Mouse (Mus musculus) C2C12 (cell line): ENCODE data around the gene Ptov1. TPM values are rescaled to one million over a fixed set of nuclear protein-coding genes. Genes with fewer than 3 reads are reported as not detected.

ENCODE experiments used
- H3K27me3 ChIP-seq: one replicate; pipeline ENCODE4 v1.6.1; 2011; ENCODE audit not compliant: control insufficient read depth, insufficient read depth, insufficient read length
- H3K36me3 ChIP-seq: one replicate; pipeline ENCODE4 v1.6.1; 2011; ENCODE audit not compliant: control insufficient read depth, insufficient read depth
- H3K4me3 ChIP-seq: one replicate; pipeline ENCODE4 v1.5.1; 2011; ENCODE audit warnings: mild to moderate bottlenecking, control low read depth; ENCODE audit not compliant: poor library complexity, insufficient read depth, severe bottlenecking
- H3K79me2 ChIP-seq: one replicate; pipeline ENCODE4 v1.6.1; 2011; ENCODE audit not compliant: control insufficient read depth, insufficient read depth
- H3K79me3 ChIP-seq: one replicate; pipeline ENCODE4 v1.6.1; 2011; ENCODE audit warnings: low read depth, control low read depth
- H3ac ChIP-seq: one replicate; pipeline ENCODE3; 2011; ENCODE audit warnings: low read depth; ENCODE audit not compliant: control insufficient read depth, insufficient read length
- CEBPB ChIP-seq: IDR thresholded peaks from one replicate; pipeline ENCODE4 v1.6.1; 2011; ENCODE audit warnings: low read depth, mild to moderate bottlenecking, control low read depth, moderate library complexity
- CTCF ChIP-seq: IDR thresholded peaks from one replicate; pipeline ENCODE4 v1.5.1; 2011; ENCODE audit not compliant: control insufficient read depth, insufficient read depth, insufficient read length
- FOSL1 ChIP-seq: IDR thresholded peaks from one replicate; pipeline ENCODE4 v1.8.0; 2011; ENCODE audit warnings: mild to moderate bottlenecking, low read length; ENCODE audit not compliant: poor library complexity, insufficient read depth, severe bottlenecking
- MAX ChIP-seq: IDR thresholded peaks from one replicate; pipeline ENCODE4 v1.6.1; 2011; ENCODE audit warnings: mild to moderate bottlenecking, control low read depth
- MYOD1 ChIP-seq: IDR thresholded peaks from one replicate; pipeline ENCODE4 v1.6.1; 2011; ENCODE audit warnings: low read depth; ENCODE audit not compliant: control insufficient read depth, insufficient read length
- MYOG ChIP-seq: IDR thresholded peaks from one replicate; pipeline ENCODE4 v1.6.1; 2011; ENCODE audit not compliant: control insufficient read depth, insufficient read length; ENCODE audit errors: extremely low read depth
- USF1 ChIP-seq: IDR thresholded peaks from one replicate; pipeline ENCODE4 v1.6.1; 2011; ENCODE audit warnings: low read depth, mild to moderate bottlenecking, control low read depth, moderate library complexity
- long read RNA-seq, 2 experiments: library from polyadenylated mRNA; unstranded; transcript quantifications; one replicate each; pipeline ENCODE4 v2.0.0; 2019 to 2020
- polyA plus RNA-seq: library from polyadenylated mRNA; unstranded; fragments of >200 nt; fragmentation: generic; extraction: Trizol; gene quantifications from one replicate; pipeline ENCODE4 v1.2.1, GENCODE M21; 2012; ENCODE audit warnings: missing spikeins

Gene Ptov1
- polyA plus RNA-seq, result 221 TPM
- long read RNA-seq, experiment 1, transcript Ptov1-209 (3 exons, 631 nt), result minor isoform, 11 of 131 reads
- long read RNA-seq, experiment 1, transcript Ptov1-201 (12 exons, 1,883 nt), result major isoform, 29 of 131 reads
- long read RNA-seq, experiment 1, partial matches to known transcripts, result 28 of 131 reads
- long read RNA-seq, experiment 1, other reads (novel, unspliced or antisense), result 61 of 131 reads
- long read RNA-seq, experiment 2, transcript Ptov1-201 (12 exons, 1,883 nt), result major isoform, 16 of 27 reads
- long read RNA-seq, experiment 2, partial matches to known transcripts, result 0 of 27 reads
- long read RNA-seq, experiment 2, other reads (novel, unspliced or antisense), result 10 of 27 reads

DNA sequence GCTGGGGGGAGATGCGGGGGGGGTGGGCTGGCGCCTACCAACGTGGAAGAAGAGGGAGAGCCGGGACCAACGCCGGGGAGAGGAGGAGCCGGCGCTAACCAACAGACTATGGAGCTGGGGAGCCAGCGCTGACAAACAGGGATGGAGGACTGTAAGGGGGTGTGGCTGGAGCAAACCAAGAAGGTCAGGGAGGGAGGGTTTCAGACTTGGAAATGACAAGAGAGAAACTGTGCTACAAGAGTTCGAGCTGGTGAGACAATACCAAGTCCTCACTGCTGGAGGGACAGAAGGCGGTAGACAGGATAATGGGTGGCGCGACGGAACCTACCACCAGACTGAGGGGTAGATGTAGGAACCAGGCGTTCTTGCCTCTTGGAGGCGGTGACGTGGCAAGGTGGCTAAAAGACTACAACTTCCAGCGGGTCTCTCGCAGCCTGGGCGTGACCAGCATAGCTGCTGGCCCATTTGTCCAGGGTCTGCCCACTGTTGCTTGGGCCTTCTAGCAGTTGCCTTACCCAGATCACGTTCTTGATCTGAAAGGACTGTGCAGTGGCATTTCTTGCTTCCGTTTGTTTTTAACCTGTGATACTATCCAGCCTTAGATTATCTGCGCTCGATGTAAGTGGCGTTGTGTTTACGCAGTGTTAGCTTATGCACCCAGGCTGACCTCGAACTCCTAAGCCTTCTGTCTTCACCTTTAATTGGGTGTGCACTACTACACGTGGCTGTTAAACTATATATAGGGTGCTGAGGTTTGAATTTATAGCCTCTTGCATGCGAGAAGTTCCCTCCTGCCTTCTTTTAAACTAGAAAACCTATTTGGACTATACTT is at the start of gene Ptov1:
TSS of gene Ptov1 (minus strand) at position 92 of the 832 bp plus-strand sequence.
- Histone ChIP-seq H3K4me3 (peak within 1 kb of the TSS; percentile 78), H3ac (peak within 1 kb of the TSS; percentile 87), H3K36me3 (peaks cover 8% of the 10 kb centered on the region), H3K79me3 (peaks cover 33% of the 10 kb centered on the region), H3K79me2 (peaks cover 39% of the 10 kb centered on the region), H3K27me3 (no peaks in the 10 kb centered on the region)
- TF ChIP-seq USF1 (no peak), CTCF (no peak), CEBPB (no peak), MYOG (no peak), MAX (no peak), MYOD1 (no peak), FOSL1 (no peak)

- H3K79me3 ChIP-seq, result no peaks in the 10 kb centered on the region
- H3K4me3 ChIP-seq, result no peak overlapping the region
- H3K27me3 ChIP-seq, result no peaks in the 10 kb centered on the region
- no peaks in the 10 kb centered on the region for H3K79me2 ChIP-seq
- TF ChIP-seq CEBPB, result no peak
- no peak for TF ChIP-seq MYOD1
- no peak for TF ChIP-seq CTCF
- TF ChIP-seq FOSL1, result no peak
- TF ChIP-seq MAX, result no peak
- TF ChIP-seq MYOG, result no peak
- TF ChIP-seq USF1, result no peak
- H3K36me3 ChIP-seq, result peaks cover 15% of the 10 kb centered on the region
- H3ac ChIP-seq, result no peak overlapping the region
These were observed 49.5 kb upstream of the Ptov1 start for GRCm38 (mm10) chr7:44919127-44919526.

DNA sequence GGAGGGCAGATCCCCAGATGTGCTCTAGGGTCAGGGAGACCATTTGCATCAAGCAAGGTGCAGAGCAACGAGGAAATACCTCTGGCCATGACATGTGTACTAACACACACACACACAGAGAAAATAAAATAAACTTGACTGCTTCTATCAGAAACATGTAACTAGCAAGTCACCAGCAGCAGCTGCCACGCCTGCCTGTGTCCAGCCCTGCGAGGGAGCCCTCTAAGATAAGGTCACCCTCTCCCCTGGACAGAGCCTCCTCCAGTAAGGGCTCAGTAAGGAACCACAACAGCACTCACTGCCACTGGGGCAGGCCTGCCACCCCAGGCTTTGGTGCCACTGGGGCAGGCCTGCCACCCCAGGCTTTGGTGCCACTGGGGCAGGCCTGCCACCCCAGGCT is 48.6 kb upstream of the Ptov1 start:
- Histone ChIP-seq H3K27me3 (no peaks in the 10 kb centered on the region), H3K36me3 (peaks cover 8% of the 10 kb centered on the region), H3K79me3 (no peaks in the 10 kb centered on the region), H3K79me2 (no peaks in the 10 kb centered on the region), H3K4me3 (no peak overlapping the region), H3ac (no peak overlapping the region)
- no peak for TF ChIP-seq USF1
- TF ChIP-seq MYOG, result no peak
- no peak for TF ChIP-seq CEBPB
- no peak for TF ChIP-seq MAX
- no peak for TF ChIP-seq FOSL1

- Histone ChIP-seq H3K79me3 (no peaks in the 10 kb centered on the region), H3K36me3 (peaks cover 7% of the 10 kb centered on the region), H3K27me3 (no peaks in the 10 kb centered on the region)
These were observed 47.3 kb upstream of the Ptov1 start for GRCm38 (mm10) chr7:44916881-44917280.

DNA sequence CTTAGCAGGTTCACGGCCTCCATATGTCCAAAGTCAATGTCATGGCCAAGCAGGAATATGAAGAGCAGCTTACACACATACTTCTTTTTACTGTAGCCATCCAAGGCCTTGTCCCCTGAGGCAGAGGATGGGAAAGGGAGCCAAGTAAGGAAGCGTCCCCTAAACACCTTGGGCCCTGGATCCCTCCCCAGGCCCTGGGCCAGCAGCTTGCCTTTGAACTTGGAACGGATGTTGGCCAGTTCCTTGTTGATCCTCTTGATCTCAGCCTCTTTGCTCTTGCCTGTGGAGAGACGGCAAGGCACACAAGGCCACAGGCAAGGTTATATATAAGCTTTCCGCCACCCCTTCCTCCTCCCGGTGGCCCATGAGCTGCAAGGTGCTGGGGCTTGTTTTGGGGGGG is 46.6 kb upstream of the Ptov1 start:
- no peaks in the 10 kb centered on the region for H3K27me3 ChIP-seq
- H3K36me3 ChIP-seq, result peaks cover 7% of the 10 kb centered on the region
- H3ac ChIP-seq, result no peak overlapping the region
- no peak for TF ChIP-seq CTCF
- TF ChIP-seq MYOG, result no peak
- TF ChIP-seq FOSL1, result no peak
- TF ChIP-seq MYOD1, result no peak
- TF ChIP-seq USF1, result no peak
- no peak for TF ChIP-seq CEBPB
- no peak for TF ChIP-seq MAX
- H3K4me3 ChIP-seq, result no peak overlapping the region
- no peaks in the 10 kb centered on the region for H3K79me2 ChIP-seq
- no peaks in the 10 kb centered on the region for H3K79me3 ChIP-seq

More at GRCm38 (mm10) chr7:44916881-44917280, 47.3 kb upstream of the Ptov1 start:
- Histone ChIP-seq H3K79me2 (no peaks in the 10 kb centered on the region), H3ac (no peak overlapping the region), H3K4me3 (no peak overlapping the region)
- TF ChIP-seq CEBPB, result no peak
- no peak for TF ChIP-seq MYOD1
- no peak for TF ChIP-seq CTCF
- TF ChIP-seq USF1, result no peak
- no peak for TF ChIP-seq FOSL1
- no peak for TF ChIP-seq MAX
- TF ChIP-seq MYOG, result no peak
